Mouse (Mus musculus): ENCODE results near the gene Arhgef1.

GRCm38 (mm10) chr7:24943641-24944040, 40.9 kb downstream of the Arhgef1 start:
- TF ChIP-seq CTCF (IDR thresholded peaks at IDR 0.05; ENCODE audit: control insufficient read depth, insufficient read depth, insufficient read length) (no peak), MYOD1 (IDR thresholded peaks at IDR 0.05; ENCODE audit: control insufficient read depth, insufficient read length, low read depth) (no peak), MAX (IDR thresholded peaks at IDR 0.05) (no peak), USF1 (IDR thresholded peaks at IDR 0.05; ENCODE audit: low read depth) (no peak), MYOG (IDR thresholded peaks at IDR 0.05; ENCODE audit: control insufficient read depth, extremely low read depth, insufficient read length) (no peak), FOSL1 (IDR thresholded peaks at IDR 0.05; ENCODE audit: insufficient read depth, low read length, poor library complexity, severe bottlenecking) (no peak), CEBPB (IDR thresholded peaks at IDR 0.05; ENCODE audit: low read depth) (no peak)
